Mouse (Mus musculus) midbrain, postnatal 0 days (tissue): Measurements from ENCODE around the gene Slc26a10. TPM values are rescaled to one million over a fixed set of nuclear protein-coding genes. Genes with fewer than 3 reads are reported as not detected.
A peak's percentile ranks its signal among the peaks of the same experiment; 100 is the strongest.

Source experiments
- ATAC-seq: fragments of 200-750 bp; cut with Nextera tagmentation; 2 replicates; pipeline ENCODE4 v1.8.0; 2017; ENCODE audit warnings: moderate number of reproducible peaks, mild to moderate bottlenecking, moderate TSS enrichment, moderate library complexity; ENCODE audit not compliant: low FRiP score
- DNase-seq: peaks from one replicate; pipeline ENCODE4 v3.0.0-alpha.2; 2015; ENCODE audit warnings: low spot score
- H3K27ac ChIP-seq: fragments of 300-500 bp; sonication (generic); 2 replicates; pipeline ENCODE4 v1.5.1; 2014; ENCODE audit warnings: low read depth, mild to moderate bottlenecking, low read length, mixed read lengths
- H3K27me3 ChIP-seq: fragments of 300-500 bp; sonication (generic); 2 replicates; pipeline ENCODE4 v1.6.1; 2014; ENCODE audit warnings: low read length, control low read depth, mixed read lengths; ENCODE audit not compliant: insufficient read depth
- H3K36me3 ChIP-seq: fragments of 300-500 bp; sonication (generic); 2 replicates; pipeline ENCODE4 v1.6.1; 2014; ENCODE audit warnings: low read length, control low read depth, mixed read lengths; ENCODE audit not compliant: insufficient read depth
- H3K4me1 ChIP-seq: fragments of 300-500 bp; sonication (generic); 2 replicates; pipeline ENCODE4 v1.6.1; 2014; ENCODE audit warnings: mild to moderate bottlenecking, control low read depth, antibody characterized with exemption, low read length, mixed read lengths; ENCODE audit not compliant: insufficient read depth
- H3K4me2 ChIP-seq: fragments of 300-500 bp; sonication (generic); 2 replicates; pipeline ENCODE4 v1.6.1; 2014; ENCODE audit warnings: low read depth, mild to moderate bottlenecking, low read length, mixed read lengths; ENCODE audit not compliant: poor library complexity, severe bottlenecking
- H3K4me3 ChIP-seq: fragments of 300-500 bp; sonication (generic); 2 replicates; pipeline ENCODE4 v1.5.1; 2014; ENCODE audit warnings: low read depth, mild to moderate bottlenecking, low read length, moderate library complexity
- H3K9ac ChIP-seq: fragments of 300-500 bp; sonication (generic); replicated peaks from 2 replicates; pipeline ENCODE4 v1.6.1; 2014; ENCODE audit warnings: mild to moderate bottlenecking, low read length, moderate library complexity, mixed read lengths; ENCODE audit not compliant: poor library complexity, severe bottlenecking
- H3K9me3 ChIP-seq: fragments of 300-500 bp; sonication (generic); 2 replicates; pipeline ENCODE4 v1.6.1; 2016; ENCODE audit warnings: low read length, control low read depth
- CTCF ChIP-seq: IDR thresholded peaks from 2 replicates; pipeline ENCODE4 v1.5.1; 2016; ENCODE audit warnings: antibody characterized with exemption, mild to moderate bottlenecking
- whole genome bisulfite sequencing: fragments of 180-500 bp; shearing (Covaris S2); extraction: QIAGEN DNeasy Blood & Tissue Kit; methylation state at CpG from one replicate; pipeline ENCODE4 v1.1.7; 2014; 5-methylcytosine and 5-hydroxymethylcytosine counted together
- polyA plus RNA-seq: library from polyadenylated mRNA; unstranded; fragments of >200 nt; fragmentation: Nextera tagmentation; extraction: Ambion mirVana; gene quantifications from 2 replicates; pipeline ENCODE4 v1.2.1, GENCODE M21; 2015
- total RNA-seq: library from RNA; depleted of rRNA; stranded (reverse); fragments of >200 nt; gene quantifications from 2 replicates; pipeline ENCODE4 v1.2.3, GENCODE M21; 2014

The Slc26a10 gene
- total and polyA plus RNA-seq, 2 experiments from 2014 or later: 0.05 to 0.80 TPM

- no peaks in the 10 kb centered on the region for H3K27me3 ChIP-seq
- H3K9ac ChIP-seq: no peak overlapping the region
- H3K36me3 ChIP-seq: no peaks in the 10 kb centered on the region
- no peaks in the 10 kb centered on the region for H3K4me1 ChIP-seq
- H3K27ac ChIP-seq: no peak overlapping the region
- 69% methylated on average over 5 of the region's 5 CpGs for WGBS
- H3K4me2 ChIP-seq: no peak overlapping the region
- TF ChIP-seq CTCF: no peak
- DNase-seq (no peak), ATAC-seq (no peak)
- H3K9me3 ChIP-seq: no peaks in the 10 kb centered on the region
- H3K4me3 ChIP-seq: no peak overlapping the region
Observed at GRCm38 (mm10) chr10:127132469-127132868, 48.0 kb downstream of the Slc26a10 start.

GRCm38 (mm10) chr10:127129431-127129830 lies 51.0 kb downstream of the Slc26a10 start:
- Histone ChIP-seq H3K9ac (no peak overlapping the region), H3K27me3 (no peaks in the 10 kb centered on the region), H3K9me3 (no peaks in the 10 kb centered on the region), H3K27ac (no peak overlapping the region), H3K4me3 (no peak overlapping the region), H3K4me1 (no peaks in the 10 kb centered on the region), H3K4me2 (no peak overlapping the region), H3K36me3 (no peaks in the 10 kb centered on the region)
- ATAC-seq (no peak), DNase-seq (no peak)
- TF ChIP-seq CTCF: no peak
- WGBS: 86% methylated on average over 4 of the region's 4 CpGs

- Histone ChIP-seq H3K27ac (no peak overlapping the region), H3K27me3 (no peaks in the 10 kb centered on the region), H3K4me3 (no peak overlapping the region), H3K4me2 (no peak overlapping the region), H3K4me1 (no peaks in the 10 kb centered on the region), H3K9me3 (no peaks in the 10 kb centered on the region), H3K9ac (no peak overlapping the region), H3K36me3 (no peaks in the 10 kb centered on the region)
- DNase-seq: no peak
- TF ChIP-seq CTCF: no peak
- WGBS: 86% methylated on average over 7 of the region's 7 CpGs
- ATAC-seq: no peak
Observed at GRCm38 (mm10) chr10:127127711-127128279, 52.6 kb downstream of the Slc26a10 start.

DNA sequence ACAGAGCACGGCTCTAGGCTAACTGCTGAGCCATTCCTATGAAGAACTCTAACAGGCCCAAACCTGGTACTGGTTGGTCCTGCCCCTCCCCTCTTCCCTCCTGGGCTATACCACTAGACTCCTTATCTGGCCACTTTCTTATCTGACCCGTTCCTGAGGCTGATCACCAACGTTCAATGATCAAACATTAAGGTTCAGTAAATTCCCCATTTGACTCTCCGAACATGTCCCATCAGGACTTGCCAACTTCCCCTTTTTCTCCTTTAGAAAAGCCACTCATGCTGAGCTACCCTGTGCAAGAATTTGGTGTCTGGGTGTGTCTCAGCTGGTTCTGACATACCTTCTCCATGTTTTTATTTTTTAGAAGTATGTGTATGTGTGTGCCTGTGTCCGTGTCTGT lies 53.9 kb downstream of the Slc26a10 start:
- no peaks in the 10 kb centered on the region for H3K27me3 ChIP-seq
- whole genome bisulfite sequencing: 83% methylated on average over 5 of the region's 5 CpGs
- H3K4me1 ChIP-seq: no peaks in the 10 kb centered on the region
- H3K9ac ChIP-seq: no peak overlapping the region
- no peak overlapping the region for H3K4me2 ChIP-seq
- DNase-seq (no peak), ATAC-seq (no peak)
- H3K27ac ChIP-seq: no peak overlapping the region
- H3K4me3 ChIP-seq: no peak overlapping the region
- no peaks in the 10 kb centered on the region for H3K9me3 ChIP-seq
- TF ChIP-seq CTCF: no peak
- no peaks in the 10 kb centered on the region for H3K36me3 ChIP-seq

DNA sequence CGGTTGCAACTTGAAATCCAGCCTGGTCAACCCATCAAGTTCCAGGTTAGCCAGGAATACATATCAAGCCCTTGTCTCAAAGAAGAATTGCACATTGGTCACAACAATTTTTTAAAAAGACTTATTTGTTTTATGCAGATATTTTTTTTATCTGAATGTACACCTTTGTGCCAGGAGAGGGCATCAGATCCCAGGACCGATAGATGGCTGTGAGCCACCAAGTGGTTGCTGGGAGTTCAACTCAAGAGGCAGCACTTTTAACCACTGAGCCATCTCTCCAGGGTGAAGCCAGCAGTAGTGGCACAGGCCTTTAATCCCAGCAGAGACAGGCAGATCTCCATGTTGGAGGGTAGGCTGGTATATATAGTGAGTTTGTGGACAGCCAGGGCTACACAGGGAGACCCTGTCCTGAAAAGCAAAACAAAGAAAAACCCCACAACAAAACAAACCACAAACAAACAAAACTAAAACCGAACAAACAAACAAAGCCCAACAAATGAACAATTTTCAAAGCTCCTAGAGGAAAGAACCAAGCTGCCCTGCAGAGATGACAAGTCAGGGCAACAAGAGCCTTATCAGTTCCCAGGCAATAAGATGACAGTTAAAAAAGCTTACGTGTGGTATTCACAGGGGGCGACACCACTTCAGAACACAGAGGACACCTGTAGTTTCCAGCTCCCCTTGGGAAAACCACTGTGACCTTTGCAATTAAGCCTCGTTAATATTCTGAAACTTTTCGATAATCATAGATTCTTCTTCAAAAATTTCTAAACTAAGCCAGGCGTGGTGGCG lies 55.0 kb downstream of the Slc26a10 start:
- Histone ChIP-seq H3K4me2 (no peak overlapping the region), H3K27ac (no peak overlapping the region), H3K36me3 (no peaks in the 10 kb centered on the region), H3K4me1 (no peaks in the 10 kb centered on the region), H3K9ac (no peak overlapping the region), H3K27me3 (no peaks in the 10 kb centered on the region), H3K4me3 (no peak overlapping the region), H3K9me3 (no peaks in the 10 kb centered on the region)
- peak; percentile 78 for TF ChIP-seq CTCF
- whole genome bisulfite sequencing: 73% methylated on average over 9 of the region's 9 CpGs
- ATAC-seq (no peak), DNase-seq (peak; percentile 73)

DNA sequence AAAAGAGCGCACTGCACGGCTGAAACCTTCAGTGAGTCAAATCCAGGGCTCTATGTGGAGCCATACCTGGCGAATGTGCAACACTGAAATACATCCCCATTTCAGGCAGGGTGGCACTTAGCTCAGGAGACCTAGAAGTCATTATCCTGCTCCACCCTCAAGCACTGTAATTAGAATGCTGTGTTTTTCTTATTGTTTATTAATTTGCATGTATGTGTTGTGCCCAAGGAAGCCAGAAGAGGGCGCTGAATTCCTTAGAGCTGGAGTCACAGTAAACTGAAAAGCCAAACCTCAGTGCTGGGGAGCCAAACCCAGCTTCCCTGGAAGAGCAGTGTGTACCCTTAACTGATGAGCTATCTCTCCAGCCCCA lies 57.0 kb downstream of the Slc26a10 start:
- 5% methylated on average over 4 of the region's 4 CpGs for WGBS

More for the DNA sequence above, 57.0 kb downstream of the Slc26a10 start:
- Histone ChIP-seq H3K9ac (peak overlapping the region; percentile 24; the same call in 1 of the 2 replicates), H3K9me3 (no peaks in the 10 kb centered on the region), H3K4me1 (no peaks in the 10 kb centered on the region), H3K4me3 (peak overlapping the region; percentile 25; the same call in 1 of the 2 replicates), H3K4me2 (peak overlapping the region; percentile 60), H3K27me3 (no peaks in the 10 kb centered on the region), H3K27ac (peak overlapping the region; percentile 87), H3K36me3 (peaks cover 7% of the 10 kb centered on the region; the same call in 1 of the 2 replicates)
- DNase-seq: peak; percentile 85
- TF ChIP-seq CTCF: peak; percentile 84
- no peak for ATAC-seq
